Mouse (Mus musculus) liver, postnatal 0 days (tissue): ENCODE results near the gene Gm17571. TPM values are rescaled to one million over a fixed set of nuclear protein-coding genes. Genes with fewer than 3 reads are reported as not detected.

Experiments used
- ATAC-seq: fragments of 200-750 bp; cut with Nextera tagmentation; 2 replicates; pipeline ENCODE4 v1.8.0; 2017; ENCODE audit warnings: mild to moderate bottlenecking, moderate library complexity
- DNase-seq: peaks from one replicate; pipeline ENCODE4 v3.0.0-alpha.2; 2016
- H3K27ac ChIP-seq: fragments of 300-500 bp; sonication (generic); 2 replicates; pipeline ENCODE4 v1.5.1; 2014; ENCODE audit warnings: antibody characterized with exemption, moderate library complexity, mild to moderate bottlenecking, low read depth
- H3K27me3 ChIP-seq: fragments of 300-500 bp; sonication (generic); 2 replicates; pipeline ENCODE4 v1.6.1; 2014; ENCODE audit warnings: low read length, control low read depth, mixed read lengths; ENCODE audit not compliant: insufficient read depth
- H3K36me3 ChIP-seq: fragments of 300-500 bp; sonication (generic); replicated peaks from 2 replicates; pipeline ENCODE4 v1.6.1; 2014; ENCODE audit warnings: mild to moderate bottlenecking, control low read depth, low read length, moderate library complexity, mixed read lengths; ENCODE audit not compliant: insufficient read depth
- H3K4me1 ChIP-seq: fragments of 300-500 bp; sonication (generic); 2 replicates; pipeline ENCODE4 v1.6.1; 2014; ENCODE audit warnings: antibody characterized with exemption, mild to moderate bottlenecking, control low read depth; ENCODE audit not compliant: insufficient read depth
- H3K4me2 ChIP-seq: fragments of 300-500 bp; sonication (generic); 2 replicates; pipeline ENCODE4 v1.6.1; 2014; ENCODE audit warnings: low read depth, mild to moderate bottlenecking, low read length, moderate library complexity, mixed read lengths
- H3K4me3 ChIP-seq: fragments of 300-500 bp; sonication (generic); 2 replicates; pipeline ENCODE4 v1.5.1; 2014; ENCODE audit warnings: low read depth, low read length
- H3K9ac ChIP-seq: fragments of 300-500 bp; sonication (generic); replicated peaks from 2 replicates; pipeline ENCODE4 v1.6.1; 2014; ENCODE audit warnings: mild to moderate bottlenecking, moderate library complexity
- H3K9me3 ChIP-seq: fragments of 300-500 bp; sonication (generic); 2 replicates; pipeline ENCODE4 v1.6.1; 2016; ENCODE audit warnings: mild to moderate bottlenecking, control low read depth, low read length, mixed read lengths
- CTCF ChIP-seq: sonication (generic); IDR thresholded peaks from 2 replicates; pipeline ENCODE4 v1.5.1; 2016; ENCODE audit warnings: antibody characterized with exemption, low read depth
- EP300 ChIP-seq: IDR thresholded peaks from 2 replicates; pipeline ENCODE4 v1.6.1; 2016; ENCODE audit warnings: antibody characterized with exemption, low read depth, mild to moderate bottlenecking
- WGBS: fragments of 180-500 bp; shearing (Covaris S2); extraction: QIAGEN DNeasy Blood & Tissue Kit; methylation state at CpG from one replicate; pipeline ENCODE4 v1.1.7; 2014; ENCODE audit not compliant: insufficient replicate concordance; 5-methylcytosine and 5-hydroxymethylcytosine counted together
- polyA plus RNA-seq: library from polyadenylated mRNA; unstranded; fragments of >200 nt; fragmentation: Nextera tagmentation; extraction: Ambion mirVana; gene quantifications from 2 replicates; pipeline ENCODE4 v1.2.1, GENCODE M21; 2015

Gene Gm17571
- not detected in 2 replicates for polyA plus RNA-seq

GRCm38 (mm10) chr9:13446703-13447285 is at the start of gene Gm17571:
Gm17571 (minus strand) TSS chr9:13446753.
- Histone ChIP-seq H3K4me1 (no peaks in the 10 kb centered on the region), H3K27me3 (no peaks in the 10 kb centered on the region), H3K36me3 (no peaks in the 10 kb centered on the region), H3K27ac (no peak within 1 kb of the TSS), H3K9ac (no peak within 1 kb of the TSS), H3K4me2 (no peak within 1 kb of the TSS), H3K4me3 (no peak within 1 kb of the TSS), H3K9me3 (no peaks in the 10 kb centered on the region)
- no peak for ATAC-seq
- TF ChIP-seq EP300 (no peak), CTCF (no peak)
- WGBS: 42% methylated on average over 4 of the region's 4 CpGs
- DNase-seq: no peak

- Histone ChIP-seq H3K4me1 (no peaks in the 10 kb centered on the region), H3K4me2 (no peak overlapping the region), H3K36me3 (no peaks in the 10 kb centered on the region), H3K9ac (no peak overlapping the region), H3K27ac (no peak overlapping the region), H3K4me3 (no peak overlapping the region), H3K9me3 (no peaks in the 10 kb centered on the region), H3K27me3 (no peaks in the 10 kb centered on the region)
- TF ChIP-seq CTCF (no peak), EP300 (no peak)
- ATAC-seq (no peak), DNase-seq (no peak)
These were observed 49.0 kb upstream of the Gm17571 start for GRCm38 (mm10) chr9:13495530-13495929.

- H3K9me3 ChIP-seq: no peaks in the 10 kb centered on the region
- ATAC-seq: no peak
- H3K4me2 ChIP-seq: no peak overlapping the region
- no peak for TF ChIP-seq CTCF
- no peak for TF ChIP-seq EP300
- H3K4me3 ChIP-seq: no peak overlapping the region
- WGBS: 75% methylated on average over 2 of the region's 2 CpGs
- DNase-seq: no peak
- H3K4me1 ChIP-seq: no peaks in the 10 kb centered on the region
- H3K36me3 ChIP-seq: no peaks in the 10 kb centered on the region
- no peak overlapping the region for H3K27ac ChIP-seq
- no peak overlapping the region for H3K9ac ChIP-seq
- no peaks in the 10 kb centered on the region for H3K27me3 ChIP-seq
These were observed 47.2 kb upstream of the Gm17571 start for GRCm38 (mm10) chr9:13493746-13494145.

- Histone ChIP-seq H3K36me3 (no peaks in the 10 kb centered on the region), H3K27ac (no peak overlapping the region), H3K4me1 (no peaks in the 10 kb centered on the region), H3K9ac (no peak overlapping the region), H3K9me3 (no peaks in the 10 kb centered on the region), H3K4me2 (no peak overlapping the region), H3K27me3 (no peaks in the 10 kb centered on the region), H3K4me3 (no peak overlapping the region)
- DNase-seq (no peak), ATAC-seq (no peak)
- WGBS: 56% methylated on average over 2 of the region's 2 CpGs
- TF ChIP-seq EP300: no peak
- TF ChIP-seq CTCF: no peak
These were observed 46.3 kb upstream of the Gm17571 start for GRCm38 (mm10) chr9:13492807-13493206.

GRCm38 (mm10) chr9:13491854-13492620 is 45.5 kb upstream of the Gm17571 start:
- whole genome bisulfite sequencing: 68% methylated on average over 9 of the region's 9 CpGs
- ATAC-seq (no peak), DNase-seq (no peak)

GRCm38 (mm10) chr9:13491107-13491506 is 44.6 kb upstream of the Gm17571 start:
- no peaks in the 10 kb centered on the region for H3K27me3 ChIP-seq
- no peaks in the 10 kb centered on the region for H3K9me3 ChIP-seq
- no peak overlapping the region for H3K27ac ChIP-seq
- no peak for ATAC-seq
- no peaks in the 10 kb centered on the region for H3K4me1 ChIP-seq
- WGBS: 36% methylated on average over 1 of the region's 1 CpGs
- no peak for TF ChIP-seq CTCF
- TF ChIP-seq EP300: no peak
- H3K4me3 ChIP-seq: no peak overlapping the region
- DNase-seq: no peak
- no peak overlapping the region for H3K9ac ChIP-seq
- H3K36me3 ChIP-seq: no peaks in the 10 kb centered on the region
- no peak overlapping the region for H3K4me2 ChIP-seq

More at GRCm38 (mm10) chr9:13491854-13492620, 45.5 kb upstream of the Gm17571 start:
- no peak for TF ChIP-seq EP300
- TF ChIP-seq CTCF: no peak
- no peak overlapping the region for H3K4me3 ChIP-seq
- H3K27ac ChIP-seq: no peak overlapping the region
- no peaks in the 10 kb centered on the region for H3K9me3 ChIP-seq
- no peaks in the 10 kb centered on the region for H3K27me3 ChIP-seq
- H3K4me1 ChIP-seq: no peaks in the 10 kb centered on the region
- no peaks in the 10 kb centered on the region for H3K36me3 ChIP-seq
- no peak overlapping the region for H3K9ac ChIP-seq
- no peak overlapping the region for H3K4me2 ChIP-seq
